Mouse (Mus musculus): ENCODE measurements around the gene Gm648. TPM values are rescaled to one million over a fixed set of nuclear protein-coding genes. Genes with fewer than 3 reads are reported as not detected.
"Not testable (repeated sequence)": the region's sequence is repeated elsewhere in the genome, so short reads cannot be mapped to it uniquely, and the experiment has no call there.

Gm648 gene
- 0.18 TPM in 1 of 2 replicates, not detected in the other for polyA plus RNA-seq (2015; fragmentation: Nextera tagmentation; extraction: Ambion mirVana)

GRCm38 (mm10) chrX:56549506-56549905 lies at the start of gene Gm648:
Gene Gm648, minus strand, starts transcription at chrX:56549606.
- Histone ChIP-seq H3K4me3 (no peak within 1 kb of the TSS), H3K9me3 (replicated peaks) (no peaks in the 10 kb centered on the region), H3K27ac (no peak within 1 kb of the TSS), H3K9ac (no peak within 1 kb of the TSS), H3K27me3 (no peaks in the 10 kb centered on the region), H3K4me2 (no peak within 1 kb of the TSS), H3K36me3 (no peaks in the 10 kb centered on the region), H3K4me1 (replicated peaks) (no peaks in the 10 kb centered on the region)
- ATAC-seq (replicated peaks; ENCODE audit: insufficient number of reproducible peaks, insufficient read depth, low FRiP score, low read depth), result no peak
- WGBS, result 85% methylated on average over 7 of the region's 7 CpGs

- 9% methylated on average over 41 of the region's 44 CpGs for WGBS
- no peaks in the 10 kb centered on the region for H3K9me3 ChIP-seq (replicated peaks)
- H3K27ac ChIP-seq, result peak within 1 kb of the TSS; percentile 79
- ATAC-seq (replicated peaks; ENCODE audit: insufficient number of reproducible peaks, insufficient read depth, low FRiP score, low read depth), result peak; percentile 99
- peak within 1 kb of the TSS; percentile 79 for H3K9ac ChIP-seq
- 0 out of 2 replicates have a peak, but pooled peaks cover 5% of the 10 kb centered on the region for H3K4me1 ChIP-seq (replicated peaks)
- H3K27me3 ChIP-seq, result no peaks in the 10 kb centered on the region
- H3K4me2 ChIP-seq, result peak within 1 kb of the TSS; percentile 66
- H3K4me3 ChIP-seq, result peak within 1 kb of the TSS; percentile 85
- no peaks in the 10 kb centered on the region for H3K36me3 ChIP-seq
Observed at GRCm38 (mm10) chrX:56597887-56598640, 48.7 kb upstream of the Gm648 start, which contains the start of gene Mmgt1. Gene Mmgt1, minus strand, starts transcription at chrX:56598069.

GRCm38 (mm10) chrX:56597219-56597886 lies 47.9 kb upstream of the Gm648 start:
- H3K27me3 ChIP-seq, result no peaks in the 10 kb centered on the region
- H3K27ac ChIP-seq, result peak overlapping the region; percentile 79
- peak overlapping the region; percentile 79 for H3K9ac ChIP-seq
- H3K4me3 ChIP-seq, result peak overlapping the region; percentile 85
- no peaks in the 10 kb centered on the region for H3K9me3 ChIP-seq (replicated peaks)
- WGBS, result 12% methylated on average over 25 of the region's 25 CpGs
- peak; percentile 48 for ATAC-seq (replicated peaks; ENCODE audit: insufficient number of reproducible peaks, insufficient read depth, low FRiP score, low read depth)
- H3K36me3 ChIP-seq, result no peaks in the 10 kb centered on the region
- peak overlapping the region; percentile 66 for H3K4me2 ChIP-seq
- H3K4me1 ChIP-seq (replicated peaks), result 0 out of 2 replicates have a peak, but pooled peaks cover 5% of the 10 kb centered on the region

- 75% methylated on average over 2 of the region's 2 CpGs for WGBS
Observed at GRCm38 (mm10) chrX:56578200-56578599, 28.8 kb upstream of the Gm648 start.

DNA sequence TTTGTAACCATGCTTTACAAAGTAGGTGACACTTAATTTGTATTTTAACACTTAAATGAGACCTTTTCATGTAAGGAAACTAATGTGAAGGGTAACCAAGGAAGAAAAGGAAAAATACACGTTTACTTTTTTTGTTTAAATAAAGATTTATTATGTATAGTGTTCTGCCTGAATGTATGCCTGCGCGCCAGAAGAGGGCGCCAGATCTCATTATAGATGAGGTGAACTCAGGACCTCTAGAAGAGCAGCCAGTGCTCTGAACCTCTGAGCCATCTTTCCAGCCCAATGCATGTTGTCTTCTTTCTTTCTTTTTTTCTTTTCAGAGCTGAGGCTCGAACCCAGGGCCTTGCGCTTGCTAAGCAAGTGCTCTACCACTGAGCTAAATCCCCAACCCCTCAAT lies 23.1 kb upstream of the Gm648 start:
- Histone ChIP-seq H3K27ac (no peak overlapping the region), H3K9me3 (replicated peaks) (no peaks in the 10 kb centered on the region), H3K4me3 (no peak overlapping the region), H3K36me3 (no peaks in the 10 kb centered on the region), H3K27me3 (no peaks in the 10 kb centered on the region), H3K9ac (no peak overlapping the region), H3K4me2 (no peak overlapping the region), H3K4me1 (replicated peaks) (no peaks in the 10 kb centered on the region)
- no peak for ATAC-seq (replicated peaks; ENCODE audit: insufficient number of reproducible peaks, insufficient read depth, low FRiP score, low read depth)
- 12% methylated on average over 6 of the region's 6 CpGs for WGBS

More at GRCm38 (mm10) chrX:56578200-56578599, 28.8 kb upstream of the Gm648 start:
- Histone ChIP-seq H3K27ac (no peak overlapping the region), H3K4me3 (no peak overlapping the region), H3K9me3 (replicated peaks) (no peaks in the 10 kb centered on the region), H3K36me3 (no peaks in the 10 kb centered on the region), H3K9ac (no peak overlapping the region), H3K4me2 (no peak overlapping the region), H3K4me1 (replicated peaks) (no peaks in the 10 kb centered on the region), H3K27me3 (no peaks in the 10 kb centered on the region)
- ATAC-seq (replicated peaks; ENCODE audit: insufficient number of reproducible peaks, insufficient read depth, low FRiP score, low read depth), result no peak

DNA sequence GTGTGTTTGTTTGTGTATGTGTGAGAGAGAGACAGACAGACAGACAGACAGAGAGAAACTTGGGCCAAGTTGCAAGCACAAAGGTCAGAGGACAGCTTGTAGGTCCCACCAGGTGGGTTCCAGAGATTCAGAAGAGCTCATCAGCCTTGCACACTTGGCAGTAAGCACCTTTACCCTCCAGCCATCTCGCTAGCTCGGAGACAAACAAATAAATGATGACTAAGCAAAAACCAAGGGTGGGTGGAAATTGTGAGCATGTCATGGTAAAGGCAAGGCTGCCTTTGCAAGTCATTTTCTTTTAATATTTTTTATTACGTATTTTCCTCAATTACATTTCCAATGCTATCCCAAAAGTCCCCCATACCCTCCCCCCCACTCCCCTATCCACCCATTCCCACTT lies 4.2 kb upstream of the Gm648 start:
- ATAC-seq (replicated peaks; ENCODE audit: insufficient number of reproducible peaks, insufficient read depth, low FRiP score, low read depth), result no peak
- Histone ChIP-seq H3K4me3 (no peak overlapping the region), H3K9me3 (replicated peaks) (no peaks in the 10 kb centered on the region), H3K4me2 (no peak overlapping the region), H3K4me1 (replicated peaks) (no peaks in the 10 kb centered on the region), H3K36me3 (no peaks in the 10 kb centered on the region), H3K27ac (no peak overlapping the region), H3K9ac (no peak overlapping the region), H3K27me3 (no peaks in the 10 kb centered on the region)
- 63% methylated on average over 3 of the region's 3 CpGs for WGBS

DNA sequence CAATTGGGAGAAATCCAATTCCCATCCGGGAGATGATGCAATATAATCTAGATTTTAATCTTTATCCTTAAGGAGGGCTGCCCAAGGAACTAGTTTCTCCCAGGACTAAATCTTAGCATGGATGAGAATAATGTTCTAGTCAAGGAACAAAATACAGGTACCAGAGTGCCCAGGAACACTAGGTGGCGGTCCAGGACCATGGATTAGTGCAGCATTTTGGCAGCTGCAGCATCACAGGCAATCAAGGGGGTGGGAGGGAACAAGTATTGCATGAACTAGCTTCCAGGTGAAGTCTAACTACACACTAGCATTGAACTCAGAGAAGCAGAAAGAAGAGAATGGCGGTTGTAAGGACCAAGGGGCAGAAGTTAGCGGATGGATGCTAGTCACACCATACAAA lies 12.2 kb downstream of the Gm648 start:
- no peaks in the 10 kb centered on the region for H3K36me3 ChIP-seq
- no peak for ATAC-seq (replicated peaks; ENCODE audit: insufficient number of reproducible peaks, insufficient read depth, low FRiP score, low read depth)
- H3K27me3 ChIP-seq, result no peaks in the 10 kb centered on the region
- H3K4me3 ChIP-seq, result no peak overlapping the region
- no peaks in the 10 kb centered on the region for H3K9me3 ChIP-seq (replicated peaks)
- H3K4me2 ChIP-seq, result no peak overlapping the region
- H3K4me1 ChIP-seq (replicated peaks), result no peaks in the 10 kb centered on the region
- 41% methylated on average over 4 of the region's 4 CpGs for WGBS
- no peak overlapping the region for H3K9ac ChIP-seq
- no peak overlapping the region for H3K27ac ChIP-seq

- Histone ChIP-seq H3K4me2 (no peak overlapping the region), H3K9me3 (replicated peaks) (no peaks in the 10 kb centered on the region), H3K4me1 (replicated peaks) (no peaks in the 10 kb centered on the region), H3K4me3 (no peak overlapping the region), H3K27me3 (no peaks in the 10 kb centered on the region), H3K9ac (no peak overlapping the region), H3K27ac (no peak overlapping the region), H3K36me3 (no peaks in the 10 kb centered on the region)
- 5% methylated on average over 3 of the region's 3 CpGs for WGBS
- ATAC-seq (replicated peaks; ENCODE audit: insufficient number of reproducible peaks, insufficient read depth, low FRiP score, low read depth), result no peak
Observed at GRCm38 (mm10) chrX:56531266-56531665, 18.1 kb downstream of the Gm648 start.

GRCm38 (mm10) chrX:56524442-56524841 lies 25.0 kb downstream of the Gm648 start, which contains the start of gene Gm10477:
Gene Gm10477, plus strand, starts transcription at chrX:56524742.
- not testable (repeated sequence) for H3K9me3 ChIP-seq (replicated peaks); H3K4me1 ChIP-seq (replicated peaks); H3K27ac ChIP-seq; H3K9ac ChIP-seq; H3K27me3 ChIP-seq; ATAC-seq (replicated peaks; ENCODE audit: insufficient number of reproducible peaks, insufficient read depth, low FRiP score, low read depth); H3K4me2 ChIP-seq; H3K36me3 ChIP-seq; H3K4me3 ChIP-seq
- 76% methylated on average over 6 of the region's 6 CpGs for WGBS

DNA sequence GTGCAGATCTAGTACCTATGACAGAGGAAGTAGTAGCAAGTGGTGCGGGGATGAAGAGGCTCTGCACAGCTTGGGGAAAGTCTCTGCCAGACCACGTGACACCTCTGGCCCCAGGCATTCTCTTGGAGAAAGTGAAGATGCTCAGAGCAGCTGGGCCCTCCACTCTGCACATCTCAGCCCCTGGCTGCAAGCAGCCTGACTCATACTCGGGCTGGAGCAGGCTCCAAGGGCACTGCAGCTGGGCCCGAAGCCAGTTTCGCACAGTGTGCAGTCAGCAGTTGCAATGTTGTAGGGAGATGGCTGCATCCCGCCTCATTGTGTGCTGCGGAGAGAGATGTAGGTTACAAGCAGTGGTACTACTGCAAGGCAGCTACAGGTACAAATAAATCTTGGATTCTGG lies 52.2 kb downstream of the Gm648 start:
- H3K9ac ChIP-seq, result no peak overlapping the region
- no peak for ATAC-seq (replicated peaks; ENCODE audit: insufficient number of reproducible peaks, insufficient read depth, low FRiP score, low read depth)
- WGBS, result 75% methylated on average over 7 of the region's 7 CpGs
- H3K27ac ChIP-seq, result no peak overlapping the region
- H3K4me2 ChIP-seq, result no peak overlapping the region
- H3K9me3 ChIP-seq (replicated peaks), result no peaks in the 10 kb centered on the region
- no peaks in the 10 kb centered on the region for H3K4me1 ChIP-seq (replicated peaks)
- H3K27me3 ChIP-seq, result no peaks in the 10 kb centered on the region
- no peak overlapping the region for H3K4me3 ChIP-seq
- peaks cover 6% of the 10 kb centered on the region; the same call in 1 of the 2 replicates for H3K36me3 ChIP-seq
